Mouse (Mus musculus) brain, embryonic 14.5 days (tissue): ENCODE measurements around the gene Slc22a21.

Experiments used
- CTCF ChIP-seq: fragments of 200-500 bp; IDR thresholded peaks from 2 replicates; pipeline ENCODE4 v1.5.1; 2012; ENCODE audit warnings: inconsistent platforms, mild to moderate bottlenecking, moderate library complexity, borderline replicate concordance; ENCODE audit not compliant: insufficient read depth, insufficient read length; ENCODE audit errors: extremely low read depth
- POLR2A ChIP-seq: fragments of 200-500 bp; IDR thresholded peaks from 2 replicates; pipeline ENCODE4 v1.6.1; 2012; ENCODE audit warnings: mild to moderate bottlenecking, inconsistent platforms, borderline replicate concordance; ENCODE audit not compliant: poor library complexity, insufficient read depth, insufficient read length, severe bottlenecking; ENCODE audit errors: extremely low read depth

GRCm38 (mm10) chr11:54007717-54008116 is 27.6 kb upstream of the Slc22a21 start:
- TF ChIP-seq POLR2A (no peak), CTCF (no peak)
